Mouse (Mus musculus): Measurements from ENCODE around the gene Ralgds.

The Ralgds gene

DNA sequence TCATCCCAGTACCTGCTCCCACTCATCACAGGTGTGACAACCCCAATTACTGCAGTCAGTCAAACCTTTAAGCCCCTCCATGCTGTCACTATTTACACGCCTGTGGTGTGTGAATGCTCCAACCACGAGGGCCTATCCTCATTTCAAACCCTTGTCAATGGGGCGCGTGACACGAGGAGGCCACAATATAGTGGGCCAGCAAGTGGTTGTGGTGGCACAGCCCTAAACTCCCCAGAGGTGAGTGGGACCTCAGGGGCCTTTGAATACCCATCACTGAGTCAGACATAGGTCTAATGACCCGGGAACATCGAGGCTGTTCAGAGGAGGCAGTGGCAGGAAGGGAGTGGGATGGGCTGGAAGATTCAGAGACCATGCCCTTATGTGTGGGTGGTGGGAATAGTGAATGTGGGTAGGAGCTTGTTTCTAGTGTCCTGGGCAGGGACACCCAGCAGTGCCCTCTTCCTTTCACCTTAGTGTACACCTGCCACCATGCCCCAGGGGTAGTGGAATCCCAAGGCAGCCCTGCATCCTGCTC lies 21.0 kb downstream of the Ralgds start:
- in situ Hi-C loops (cut with MseI, MboI) = no loop called here

DNA sequence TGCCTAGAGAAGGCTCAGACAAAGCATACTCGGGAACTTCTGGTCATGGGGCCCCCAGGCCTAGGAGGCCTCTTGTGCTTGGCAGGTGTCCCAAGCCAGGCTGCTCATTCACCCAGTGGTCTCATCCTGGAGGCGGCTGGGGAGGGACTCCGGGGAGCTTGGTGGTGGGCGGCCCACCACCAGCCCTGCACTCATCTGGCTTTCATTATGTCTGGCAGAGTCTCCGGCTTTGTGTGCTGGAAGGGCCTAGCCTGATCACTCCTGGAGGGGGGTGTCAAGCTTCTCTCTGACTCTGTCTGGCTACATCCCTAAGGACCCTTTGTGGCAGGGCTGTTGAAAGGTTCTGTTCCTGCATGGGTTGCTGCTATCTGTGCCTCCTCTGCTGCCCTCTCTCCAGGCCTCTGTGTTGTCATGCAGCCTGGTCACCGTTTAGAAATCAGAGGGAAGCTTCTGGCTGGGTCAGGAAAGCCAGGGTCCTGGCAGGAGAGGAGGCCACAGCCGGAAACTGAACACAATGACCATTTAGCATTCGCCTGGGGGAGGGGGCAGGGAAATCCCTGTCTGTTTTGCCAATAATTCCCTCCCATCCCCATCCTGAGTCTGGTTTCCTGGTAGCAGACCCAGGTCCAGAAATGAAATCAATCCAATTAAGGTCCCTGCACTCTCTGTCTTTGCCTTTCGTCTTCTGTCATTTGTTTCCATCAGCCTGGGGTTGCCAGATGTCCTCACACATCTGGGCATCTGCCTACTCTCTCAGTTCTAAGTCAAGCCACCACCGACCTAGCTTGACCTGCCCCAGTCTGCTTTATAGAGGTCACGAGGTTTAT lies 21.7 kb downstream of the Ralgds start:
- in situ Hi-C loops (cut with MseI, MboI) = no loop called here

DNA sequence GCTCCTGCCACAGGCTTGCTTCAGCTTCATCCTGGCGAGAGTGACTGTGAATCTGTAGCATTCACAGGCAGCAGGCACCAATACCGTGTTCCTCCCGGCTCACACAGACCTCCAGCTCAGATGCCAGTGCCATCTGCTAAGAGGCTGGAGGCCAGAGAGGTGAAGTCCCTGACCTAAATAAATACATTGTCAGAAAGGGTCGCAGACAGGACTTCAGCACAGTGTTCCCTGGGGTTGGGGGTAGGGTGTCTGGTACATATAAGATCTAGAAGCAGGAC lies 22.3 kb downstream of the Ralgds start:
- in situ Hi-C loops (cut with MseI, MboI) = no loop called here

DNA sequence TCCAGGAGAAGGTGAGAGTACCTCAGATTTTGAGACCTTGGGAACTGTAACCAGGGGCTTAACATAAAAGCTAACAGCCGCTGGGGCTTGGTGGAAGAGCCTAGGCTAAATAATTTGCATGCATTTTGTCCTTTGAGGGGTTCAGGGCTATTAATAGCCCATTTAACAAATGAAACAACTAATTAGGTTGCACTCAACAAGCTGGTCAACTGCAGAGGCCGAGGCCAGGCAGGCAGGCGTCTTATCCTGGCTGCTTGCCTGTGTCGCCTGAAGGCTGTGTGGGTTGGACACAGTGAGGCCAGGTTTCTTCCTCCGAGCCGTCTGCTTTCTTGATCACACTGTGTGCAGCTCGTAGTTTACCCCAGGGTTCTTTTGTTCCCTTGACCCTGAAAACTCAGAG lies 22.7 kb downstream of the Ralgds start:
- in situ Hi-C loops (cut with MseI, MboI) = no loop called here

DNA sequence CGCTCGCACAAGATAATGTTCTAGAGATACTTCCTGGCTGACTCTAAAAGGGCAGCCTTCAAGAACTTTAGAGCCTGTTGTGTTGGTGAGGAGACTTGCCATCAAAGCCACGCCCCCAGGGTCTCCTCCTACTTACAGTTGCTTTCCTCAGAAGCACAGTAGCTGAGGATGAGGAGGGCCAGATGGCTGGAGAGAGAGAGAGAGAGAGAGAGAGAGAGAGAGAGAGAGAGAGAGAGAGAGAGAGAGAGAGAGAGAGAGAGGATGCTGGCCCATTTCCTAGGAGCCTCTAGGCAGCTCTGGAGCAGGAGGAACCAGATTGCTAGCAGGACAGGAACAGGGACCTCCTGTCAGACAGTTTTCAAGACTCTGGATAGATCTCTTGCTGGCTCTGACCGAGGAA lies 23.2 kb downstream of the Ralgds start:
- in situ Hi-C loops (cut with MseI, MboI) = no loop called here

DNA sequence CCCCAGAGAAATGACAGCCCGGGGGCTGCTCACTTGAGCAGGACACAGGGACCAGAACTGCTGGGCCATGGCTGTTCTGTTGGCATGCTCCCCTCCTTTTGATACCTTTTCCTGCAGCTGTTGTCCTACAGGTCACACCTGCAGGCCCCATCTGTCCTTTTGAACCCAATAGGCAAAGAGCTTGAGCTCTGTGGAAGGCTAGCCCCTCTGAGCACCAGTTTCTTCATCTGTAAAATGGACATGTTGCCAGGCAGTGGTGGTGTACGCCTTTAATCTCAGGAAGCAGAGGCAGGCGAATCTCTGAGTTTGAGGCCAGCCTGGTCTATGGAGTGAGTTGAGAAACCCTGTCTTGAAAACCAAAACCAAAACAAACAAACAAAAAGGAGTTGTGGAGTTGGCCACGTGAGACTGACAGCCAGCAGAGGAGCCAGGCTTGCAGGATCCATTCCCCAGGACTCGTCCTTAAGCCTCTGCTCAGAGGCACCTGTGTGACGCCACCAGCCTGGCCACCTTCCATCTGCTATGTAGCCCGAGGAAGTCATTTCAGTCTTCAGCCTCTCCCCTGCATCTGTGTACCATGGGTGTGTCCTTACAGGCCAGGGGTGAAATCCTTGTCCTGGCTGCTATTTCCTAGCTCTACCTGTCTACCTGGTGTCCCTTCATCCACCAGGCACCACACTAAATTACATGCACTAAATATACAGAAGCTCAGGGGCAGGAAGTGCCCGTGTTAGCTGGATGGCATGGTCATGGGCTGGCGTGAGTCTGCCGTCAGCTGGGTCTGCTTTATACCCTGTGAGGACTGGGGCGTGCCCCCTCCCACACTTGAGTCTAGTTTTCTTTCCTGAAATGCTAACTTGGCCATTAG lies 24.1 kb downstream of the Ralgds start:
- in situ Hi-C loops (cut with MseI, MboI) = no loop called here

DNA sequence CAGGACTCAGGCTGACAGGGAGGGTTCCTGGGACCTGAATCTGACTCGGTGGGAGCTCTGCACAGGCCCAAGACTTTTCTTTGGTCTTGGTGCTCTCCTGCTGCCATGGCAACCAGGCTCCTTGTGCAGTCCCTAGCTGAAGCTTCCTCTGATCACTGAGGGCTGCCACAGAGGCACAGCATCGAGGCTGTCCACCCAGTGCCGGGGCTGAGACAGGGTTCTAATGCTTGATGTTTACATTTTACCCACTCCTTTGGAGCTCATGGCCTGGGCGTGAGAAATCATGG lies 24.7 kb downstream of the Ralgds start:
- in situ Hi-C loops (cut with MseI, MboI) = no loop called here

DNA sequence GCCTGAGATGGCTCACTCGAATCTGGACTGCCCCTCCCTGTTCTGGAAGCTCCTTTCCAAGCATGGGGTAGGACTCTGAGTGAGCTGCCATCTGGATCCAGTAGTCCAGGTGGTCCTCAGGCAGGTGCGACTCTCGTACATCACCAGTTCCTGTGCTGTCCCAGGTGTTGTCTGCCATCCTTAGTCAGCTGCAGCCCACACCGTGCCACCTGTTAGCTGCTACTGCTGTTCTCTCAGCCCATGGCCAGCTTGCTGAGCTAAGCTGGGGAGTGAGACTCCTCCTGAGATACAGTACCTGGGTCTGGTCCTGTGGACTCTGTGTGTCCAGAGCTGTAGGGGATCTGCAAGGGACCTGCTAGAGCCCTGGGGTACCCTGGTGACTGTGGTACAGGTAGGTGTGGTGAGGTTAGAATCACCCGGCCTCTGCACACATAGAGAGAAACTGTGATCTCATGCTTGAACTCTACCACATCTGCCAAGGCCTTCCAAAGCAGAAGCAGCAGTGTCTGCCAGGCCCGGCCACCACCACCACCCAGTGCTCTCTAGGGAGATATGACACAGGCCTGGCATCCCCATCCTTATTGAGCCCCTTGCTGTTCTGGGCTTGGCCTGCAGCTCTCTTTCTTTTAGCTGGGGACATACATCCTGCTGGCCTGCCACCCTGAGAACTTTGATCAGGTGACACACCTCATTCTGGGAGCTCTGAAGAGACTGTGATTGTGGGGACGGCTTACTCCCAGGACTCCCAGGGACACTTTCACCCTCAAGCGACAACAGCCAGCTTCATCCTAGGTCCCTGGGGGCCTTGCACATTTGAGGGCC lies 25.3 kb downstream of the Ralgds start:
- in situ Hi-C loops (cut with MseI, MboI) = no loop called here

DNA sequence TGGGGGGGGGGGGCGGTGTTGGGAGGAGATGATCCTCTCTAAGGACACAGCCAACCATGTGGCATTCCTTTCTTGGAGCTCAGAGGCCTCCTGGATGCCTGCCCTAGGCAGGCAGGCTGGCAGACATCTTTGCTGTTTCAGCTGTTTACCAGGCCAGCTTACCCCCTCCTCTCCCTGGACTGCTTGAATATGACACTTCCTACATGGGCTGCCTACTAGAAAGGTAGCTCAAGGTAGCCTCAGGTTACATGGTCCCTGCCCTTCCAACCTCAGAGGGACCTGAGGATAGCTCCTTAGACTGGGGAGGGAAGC lies 25.8 kb downstream of the Ralgds start:
- in situ Hi-C loops (cut with MseI, MboI) = no loop called here

DNA sequence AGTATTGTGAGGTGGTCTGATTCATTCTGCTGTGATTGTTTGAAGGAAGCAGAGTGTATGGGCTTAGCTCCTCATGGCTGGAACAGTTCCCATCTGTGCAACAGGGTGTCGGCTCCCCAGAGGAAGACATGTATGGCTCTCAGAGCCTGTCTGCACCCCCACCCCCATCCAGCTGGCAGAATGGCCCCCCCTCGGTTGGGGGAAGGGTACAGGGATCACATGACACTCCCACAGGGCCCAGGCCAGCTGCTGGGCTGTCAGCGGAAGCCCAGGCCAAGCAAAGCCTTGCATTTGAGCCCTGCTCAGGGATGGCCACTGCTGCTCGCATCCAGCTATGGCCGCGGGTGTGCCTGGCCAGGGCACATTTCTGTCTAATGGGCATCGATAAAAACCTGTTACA lies 26.3 kb downstream of the Ralgds start:
- in situ Hi-C loops (cut with MseI, MboI) = no loop called here

DNA sequence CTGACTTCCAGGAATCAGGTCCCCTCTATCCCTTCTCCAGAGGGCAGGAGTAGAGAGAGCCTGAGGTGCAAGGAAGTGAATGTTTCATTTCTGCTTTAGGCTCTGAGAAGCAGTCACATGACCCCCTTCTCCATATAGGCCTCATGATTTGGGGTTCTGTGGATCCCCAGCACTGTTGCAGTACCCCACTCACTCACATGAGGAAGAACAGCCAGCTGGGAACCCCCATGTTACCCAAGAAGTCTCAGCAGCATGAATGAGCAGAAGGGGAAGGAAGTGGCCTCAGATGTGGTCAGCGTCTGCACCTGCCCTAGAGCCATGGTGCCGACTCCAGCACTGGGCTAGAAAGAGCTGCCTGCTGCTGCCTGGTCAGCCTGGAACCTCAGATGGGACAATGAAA lies 27.0 kb downstream of the Ralgds start:
- in situ Hi-C loops (cut with MseI, MboI) = no loop called here

DNA sequence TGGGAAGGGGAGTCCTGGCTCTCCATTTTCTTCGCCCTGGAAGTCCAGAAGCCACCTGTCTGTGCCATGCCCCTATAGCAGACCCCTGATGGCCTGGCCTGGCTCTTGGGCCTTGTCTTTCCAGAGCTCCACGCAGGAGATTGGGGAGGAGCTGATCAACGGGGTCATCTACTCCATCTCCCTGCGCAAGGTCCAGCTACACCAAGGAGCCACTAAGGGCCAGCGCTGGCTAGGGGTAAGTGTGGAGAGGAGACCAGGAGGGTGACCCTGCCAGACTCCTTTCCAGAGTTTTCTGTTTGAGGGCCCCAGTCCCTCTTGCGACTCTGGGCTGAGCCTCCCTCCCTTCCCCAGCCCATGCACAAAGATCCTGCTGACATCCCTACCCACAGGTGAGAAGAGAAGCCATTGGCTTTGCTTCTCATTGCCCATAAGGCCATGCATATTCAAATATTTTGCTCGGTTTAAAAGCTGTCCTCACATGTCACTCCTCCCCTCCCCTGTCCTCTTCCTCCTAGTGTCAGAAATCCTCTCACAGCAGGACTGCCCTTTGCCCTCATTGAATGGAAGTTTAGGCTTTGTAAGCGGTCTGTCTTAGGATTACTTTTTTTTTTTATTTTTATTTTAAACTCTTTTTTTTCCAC lies 27.8 kb downstream of the Ralgds start:
- in situ Hi-C loops (cut with MseI, MboI) = no loop called here

DNA sequence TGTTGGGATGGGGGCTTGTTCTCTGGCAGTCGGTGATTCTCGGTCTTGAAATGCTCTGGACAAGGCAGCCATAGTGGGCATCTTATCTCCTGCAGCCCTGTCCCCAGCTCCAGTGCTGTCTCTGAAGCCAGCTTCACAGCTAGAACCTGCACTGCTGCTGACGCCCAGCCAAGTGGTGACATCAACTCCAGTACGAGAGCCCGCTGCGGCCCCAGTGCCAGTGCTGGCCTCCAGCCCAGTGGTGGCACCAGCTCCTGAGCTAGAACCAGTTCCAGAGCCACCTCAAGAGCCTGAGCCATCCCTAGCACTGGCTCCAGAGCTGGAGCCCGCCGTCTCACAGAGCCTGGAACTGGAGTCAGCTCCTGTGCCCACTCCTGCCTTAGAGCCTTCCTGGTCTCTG lies 31.0 kb downstream of the Ralgds start:
- in situ Hi-C loops (cut with MseI, MboI) = no loop called here

DNA sequence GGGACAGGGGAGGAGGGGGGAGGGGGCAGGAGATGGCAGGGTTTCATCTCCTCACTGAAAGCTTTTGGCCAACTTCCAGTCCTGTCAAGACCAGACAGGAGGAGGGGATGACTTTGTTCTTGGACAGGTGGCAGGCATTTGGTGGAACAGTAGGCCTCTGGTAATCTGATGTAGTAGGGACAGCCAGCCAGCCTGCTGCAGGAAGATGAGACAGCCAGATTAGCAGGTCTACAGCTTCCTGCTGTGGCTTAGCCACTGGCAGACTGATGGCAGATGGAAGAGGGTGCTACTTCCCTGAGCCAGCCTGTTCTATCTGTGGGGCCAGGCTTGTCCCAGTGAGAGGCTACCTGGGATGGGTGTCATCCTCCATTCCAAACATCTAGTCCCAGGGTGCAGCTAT lies 33.1 kb downstream of the Ralgds start:
- in situ Hi-C loops (cut with MseI, MboI) = no loop called here

DNA sequence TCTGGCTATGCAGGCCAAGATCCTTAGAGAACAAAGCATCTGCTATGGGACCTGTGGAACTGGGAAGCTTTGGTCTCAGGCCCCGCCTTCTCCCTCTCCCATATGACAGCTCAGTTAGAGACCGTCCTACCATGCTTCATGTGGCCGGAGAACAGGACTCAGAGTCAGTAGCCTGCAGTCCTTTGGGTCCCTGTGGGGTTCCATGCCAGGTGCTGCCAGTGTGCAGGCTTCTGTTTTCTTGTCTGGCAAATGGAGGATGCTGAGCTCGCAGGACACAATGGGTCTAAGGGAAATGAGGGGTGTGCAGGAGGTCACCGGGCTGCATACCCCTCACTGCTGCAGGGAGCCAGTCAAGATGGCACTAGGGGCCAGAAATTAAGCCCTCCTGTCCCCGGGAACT lies 33.6 kb downstream of the Ralgds start:
- in situ Hi-C loops (cut with MseI, MboI) = no loop called here

DNA sequence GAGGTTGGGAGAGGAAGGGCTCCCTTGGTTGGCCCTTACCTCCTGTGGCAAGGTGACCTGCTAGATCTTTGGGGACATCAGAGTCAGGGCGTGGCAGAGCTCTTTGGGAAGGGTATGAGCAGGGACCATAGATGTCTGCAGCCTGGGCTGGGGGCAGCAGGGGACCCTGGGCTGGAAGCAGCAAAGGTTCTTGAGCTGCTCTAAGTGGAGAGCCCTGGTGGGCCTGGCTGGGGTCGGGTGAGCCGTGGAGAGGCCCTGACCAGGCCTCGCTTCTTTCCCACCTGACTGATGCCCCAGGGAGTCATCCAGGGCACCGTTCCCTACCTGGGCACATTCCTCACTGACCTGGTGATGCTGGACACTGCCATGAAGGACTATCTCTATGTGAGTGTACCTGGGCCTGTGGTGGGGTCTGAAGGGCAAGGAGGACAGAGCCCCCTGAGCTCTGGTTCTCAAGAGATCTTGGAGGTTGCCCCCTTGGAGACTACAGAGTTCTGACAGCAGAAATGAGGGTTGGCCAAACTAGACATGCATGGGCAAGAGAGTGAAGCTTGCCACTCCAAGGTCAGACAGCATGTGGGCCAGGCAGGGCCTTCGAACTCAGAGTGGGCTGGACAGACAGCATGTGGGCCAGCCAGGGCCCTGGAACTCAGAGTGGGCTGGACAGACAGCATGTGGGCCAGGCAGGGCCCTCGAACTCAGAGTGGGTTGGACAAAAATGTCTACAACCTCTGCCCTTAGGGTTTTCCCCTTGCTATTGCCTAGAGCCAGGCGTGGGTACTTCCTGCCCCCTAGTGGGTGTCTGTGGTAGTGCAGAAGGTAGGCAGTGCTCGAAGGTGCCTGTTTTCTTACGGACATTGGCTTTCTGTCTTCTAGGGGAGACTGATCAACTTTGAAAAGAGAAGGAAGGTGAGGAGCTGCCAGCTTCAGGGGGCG lies 34.6 kb downstream of the Ralgds start:
- in situ Hi-C loops (cut with MseI, MboI) = no loop called here

DNA sequence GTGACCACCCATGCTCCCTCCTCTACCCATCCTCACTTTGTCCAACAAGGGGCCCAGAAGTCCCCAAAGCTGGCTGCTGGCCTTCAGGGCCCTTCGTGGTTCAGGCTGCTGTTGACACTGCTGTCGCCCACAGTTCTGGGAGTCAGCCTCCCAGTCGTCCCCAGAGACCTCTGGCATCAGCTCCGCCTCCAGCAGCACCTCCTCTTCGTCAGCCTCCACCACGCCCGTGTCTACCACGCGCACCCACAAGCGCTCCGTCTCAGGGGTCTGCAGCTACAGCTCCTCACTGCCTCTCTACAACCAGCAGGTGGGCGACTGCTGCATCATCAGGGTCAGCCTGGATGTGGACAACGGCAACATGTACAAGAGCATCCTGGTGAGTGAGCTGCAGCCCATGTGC lies 36.2 kb downstream of the Ralgds start:
- in situ Hi-C loops (cut with MseI, MboI) = no loop called here

DNA sequence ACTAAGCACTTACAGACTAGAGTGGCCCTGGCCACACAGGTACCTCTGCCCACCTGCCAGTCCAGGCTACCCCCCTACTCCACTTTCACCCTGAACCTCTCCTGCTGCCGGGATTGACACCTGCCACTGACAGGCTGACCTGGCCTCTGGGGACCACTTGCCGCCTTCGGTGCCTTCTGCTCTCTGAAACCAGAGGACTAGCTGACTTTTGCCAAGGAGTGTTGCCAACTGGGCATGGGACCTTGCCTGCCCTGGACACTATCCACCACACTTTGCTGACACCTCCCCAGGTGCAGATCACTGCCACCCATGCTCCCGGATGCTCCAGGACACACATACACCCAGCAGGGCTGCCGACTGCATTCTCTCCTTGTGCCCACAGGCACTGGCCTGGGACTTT lies 39.4 kb downstream of the Ralgds start:
- in situ Hi-C loops (cut with MseI, MboI) = no loop called here

DNA sequence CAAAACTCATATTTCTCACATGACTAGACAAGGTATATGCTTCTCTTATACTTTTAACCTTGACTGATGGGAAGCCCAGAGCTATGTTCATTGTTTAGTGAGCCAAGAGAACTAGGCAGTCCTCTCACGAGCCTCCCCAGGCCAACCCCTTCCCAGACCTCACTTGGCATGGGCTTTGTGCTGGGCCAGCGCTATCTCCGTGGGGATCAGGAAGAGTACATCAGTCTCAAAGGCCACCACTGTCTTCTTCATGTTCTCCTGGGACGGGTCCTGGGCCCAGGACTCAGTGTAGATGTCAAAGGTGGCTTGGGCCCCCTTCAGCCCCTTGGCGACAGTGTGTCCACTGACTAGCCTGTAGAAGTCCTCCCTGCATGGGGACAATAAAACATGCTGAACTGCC lies 44.5 kb downstream of the Ralgds start:
- in situ Hi-C loops (cut with MseI, MboI) = no loop called here

DNA sequence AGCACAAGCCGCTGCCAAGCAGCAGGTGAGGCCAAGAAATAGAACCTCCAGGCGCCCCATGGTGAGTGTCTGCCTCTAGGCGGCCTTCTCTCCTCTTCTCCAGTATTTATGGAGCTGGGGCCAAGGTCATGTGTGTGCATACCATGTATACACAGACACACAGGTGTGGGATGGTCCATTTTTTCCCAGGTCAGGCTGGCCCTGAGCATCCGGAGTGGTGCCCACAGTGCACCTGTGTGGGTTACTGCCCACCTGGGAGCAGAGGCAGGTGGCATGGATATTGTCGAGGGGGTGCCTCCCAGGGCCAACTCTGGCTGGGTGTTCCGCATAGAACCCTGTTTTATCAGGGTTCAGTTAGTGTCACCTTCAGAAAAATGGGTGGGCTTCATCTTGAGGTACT lies 50.4 kb downstream of the Ralgds start, which contains the start of gene Cel:
Gene Cel, minus strand, starts transcription at position 101 of the 400 bp plus-strand sequence.
- in situ Hi-C loops (cut with MseI, MboI) = no loop called here

DNA sequence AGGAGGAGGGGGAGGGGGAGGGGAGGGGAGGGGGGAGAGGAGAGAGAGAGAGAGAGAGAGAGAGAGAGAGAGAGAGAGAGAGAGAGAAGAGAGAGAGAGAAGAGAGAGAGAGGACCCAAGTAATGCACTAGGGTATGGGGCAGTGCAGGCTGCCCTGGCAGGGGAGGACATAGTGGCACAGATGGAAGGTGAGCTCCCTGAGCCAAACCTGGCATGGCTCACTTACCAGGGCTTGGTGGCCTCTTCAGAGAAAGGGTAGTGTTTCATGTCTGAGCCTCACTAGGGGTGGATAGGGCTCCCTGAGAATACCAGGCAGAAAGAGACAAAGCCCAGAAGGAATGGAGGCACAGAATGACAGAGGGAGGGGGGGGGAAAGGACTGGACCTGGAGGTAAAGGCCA lies 50.9 kb downstream of the Ralgds start:
- in situ Hi-C loops (cut with MseI, MboI) = no loop called here

Measured in mouse trophoblast stem cell (cell line).